Mouse (Mus musculus) heart, postnatal 10 days (tissue): Measurements from ENCODE around the gene Klb. TPM values are rescaled to one million over a fixed set of nuclear protein-coding genes. Genes with fewer than 3 reads are reported as not detected.

ENCODE experiments used
- DNase-seq, 2 experiments: peaks; one replicate each; pipeline ENCODE4 v3.0.0; 2021
- intact Hi-C: fragments of 180-260 bp; cut with DNase I; formaldehyde crosslinking; loops from one replicate; pipeline ENCODE4 v1.15.1; 2025
- total RNA-seq, 2 experiments: library from RNA; stranded (reverse); gene quantifications; 2 replicates each; pipeline ENCODE4 v1.2.3; 2021

Klb gene
- total RNA-seq, 2 experiments from 2014 or later, result 0.79 to 1.7 TPM

GRCm38 (mm10) chr5:65367837-65368236, 19.7 kb downstream of the Klb start:
- no peak for DNase-seq
- intact Hi-C loops, result no loop called here

GRCm38 (mm10) chr5:65371551-65371950, 23.4 kb downstream of the Klb start:
- no peak for DNase-seq
- intact Hi-C loops, result no loop called here

GRCm38 (mm10) chr5:65374746-65375145, 26.6 kb downstream of the Klb start:
- intact Hi-C loops, result no loop called here
- no peak for DNase-seq

- no peak for DNase-seq
These were observed 37.6 kb downstream of the Klb start for GRCm38 (mm10) chr5:65385704-65386103.

GRCm38 (mm10) chr5:65387008-65387867, 39.1 kb downstream of the Klb start:
- intact Hi-C loops, result loop anchor here (10.0 kb wide), 1 partner anchor 382 kb away; no protein-coding TSS in a partner anchor
- no peak for DNase-seq

More at GRCm38 (mm10) chr5:65385704-65386103, 37.6 kb downstream of the Klb start:
- intact Hi-C loops, result loop anchor here (10.0 kb wide), 1 partner anchor 381 kb away; no protein-coding TSS in a partner anchor

- peak; percentile 99 to 100 for DNase-seq
These were observed 42.8 kb downstream of the Klb start, which contains the start of the genes Rpl9 and Lias for GRCm38 (mm10) chr5:65390648-65391644. Gene Rpl9 (minus strand): TSS chr5:65391444. Gene Lias (plus strand): TSS chr5:65391497.

GRCm38 (mm10) chr5:65391753-65392152, 43.6 kb downstream of the Klb start:
- DNase-seq, result no peak
- intact Hi-C loops, result loop anchor here (2.0 kb wide), 1 partner anchor 55 kb away; no protein-coding TSS in a partner anchor

More at GRCm38 (mm10) chr5:65390648-65391644, 42.8 kb downstream of the Klb start, which contains the start of the genes Rpl9 and Lias:
- intact Hi-C loops, result loop anchor here (2.0 kb wide), 1 partner anchor 54 kb away; no protein-coding TSS in a partner anchor

GRCm38 (mm10) chr5:65394425-65394824, 46.3 kb downstream of the Klb start:
- intact Hi-C loops, result no loop called here
- no peak for DNase-seq

- peak; percentile 88 to 91 for DNase-seq
- intact Hi-C loops, result loop anchor here (1.0 to 5.0 kb wide), 2 partner anchors 136 to 295 kb away; partner anchors contain the start of genes Smim14 and Ube2k
These were observed 53.3 kb downstream of the Klb start for GRCm38 (mm10) chr5:65401251-65401994.

- intact Hi-C loops, result no loop called here
- no peak for DNase-seq
These were observed 59.9 kb downstream of the Klb start for GRCm38 (mm10) chr5:65407989-65408388.

GRCm38 (mm10) chr5:65415653-65416458, 67.7 kb downstream of the Klb start:
- intact Hi-C loops, result no loop called here
- peak; percentile 46 to 48 for DNase-seq

GRCm38 (mm10) chr5:65419136-65419535, 71.0 kb downstream of the Klb start:
- no peak for DNase-seq
- intact Hi-C loops, result no loop called here

- no peak for DNase-seq
These were observed 72.7 kb downstream of the Klb start for GRCm38 (mm10) chr5:65420822-65421221.

GRCm38 (mm10) chr5:65422803-65423202, 74.7 kb downstream of the Klb start:
- no peak for DNase-seq
- intact Hi-C loops, result no loop called here

More at GRCm38 (mm10) chr5:65420822-65421221, 72.7 kb downstream of the Klb start:
- intact Hi-C loops, result no loop called here

GRCm38 (mm10) chr5:65424215-65424614, 76.1 kb downstream of the Klb start:
- intact Hi-C loops, result no loop called here
- DNase-seq, result no peak

GRCm38 (mm10) chr5:65425251-65425650, 77.1 kb downstream of the Klb start:
- intact Hi-C loops, result no loop called here

GRCm38 (mm10) chr5:65428321-65428720, 80.2 kb downstream of the Klb start:
- intact Hi-C loops, result no loop called here
- DNase-seq, result no peak

More at GRCm38 (mm10) chr5:65425251-65425650, 77.1 kb downstream of the Klb start:
- no peak for DNase-seq

- DNase-seq, result no peak
- intact Hi-C loops, result no loop called here
These were observed 81.3 kb downstream of the Klb start for GRCm38 (mm10) chr5:65429441-65429840.
